Mouse (Mus musculus) mouse trophoblast stem cell (cell line): ENCODE data around the gene Plcb3.

Experiments used
- in situ Hi-C, 2 experiments: fragments of 300-500 bp; cut with MseI, MboI; formaldehyde crosslinking; loops; 2 replicates in 1 of 2; 3 replicates in 1 of 2; pipeline ENCODE4 v1.15.1; 2025

Gene Plcb3

GRCm38 (mm10) chr19:6940396-6941351 is 35.6 kb downstream of the Plcb3 start:
- in situ Hi-C loops, result no loop called here

DNA sequence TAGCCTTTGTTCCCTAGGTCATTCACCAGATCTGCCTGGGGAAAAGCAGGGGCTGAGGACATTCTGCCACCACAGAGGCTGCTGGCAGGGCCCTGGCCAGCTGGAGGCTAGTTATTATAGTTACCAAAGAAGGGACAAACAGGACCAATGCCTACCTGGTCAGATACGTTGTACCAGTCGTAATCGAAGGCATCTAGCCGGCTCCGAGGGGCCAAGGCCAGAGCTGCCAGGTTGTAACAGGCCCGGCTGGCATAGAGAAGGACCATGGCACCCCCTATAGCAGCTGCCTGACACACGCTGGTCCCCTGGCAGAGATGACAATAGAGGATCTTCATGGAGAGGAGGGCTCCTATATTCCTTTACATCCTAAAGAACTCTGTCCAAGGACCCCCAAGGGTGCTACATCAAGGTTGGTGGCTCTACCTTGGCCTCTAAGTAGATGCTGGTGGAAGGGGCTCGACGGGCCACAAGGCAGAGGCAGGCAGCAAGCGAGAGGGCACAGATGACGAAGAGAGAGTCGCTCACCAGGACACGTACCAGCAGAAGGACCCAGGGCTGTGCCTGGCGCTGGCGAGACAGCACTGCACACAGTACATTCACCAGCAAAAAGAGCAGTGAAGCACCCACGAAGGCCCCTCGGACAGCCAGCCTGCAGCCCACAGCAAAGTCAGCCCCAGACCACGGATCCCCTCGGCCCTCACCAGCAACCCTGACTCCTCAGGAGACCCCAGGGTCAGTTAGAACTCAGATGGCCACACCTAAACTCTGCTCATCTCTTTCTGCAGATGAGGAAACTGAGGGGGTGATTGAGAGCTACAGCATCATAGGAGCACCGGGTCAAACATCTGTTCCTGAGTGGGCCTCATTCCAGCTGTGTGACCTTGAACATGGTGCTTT is 36.9 kb downstream of the Plcb3 start:
- in situ Hi-C loops, result no loop called here

DNA sequence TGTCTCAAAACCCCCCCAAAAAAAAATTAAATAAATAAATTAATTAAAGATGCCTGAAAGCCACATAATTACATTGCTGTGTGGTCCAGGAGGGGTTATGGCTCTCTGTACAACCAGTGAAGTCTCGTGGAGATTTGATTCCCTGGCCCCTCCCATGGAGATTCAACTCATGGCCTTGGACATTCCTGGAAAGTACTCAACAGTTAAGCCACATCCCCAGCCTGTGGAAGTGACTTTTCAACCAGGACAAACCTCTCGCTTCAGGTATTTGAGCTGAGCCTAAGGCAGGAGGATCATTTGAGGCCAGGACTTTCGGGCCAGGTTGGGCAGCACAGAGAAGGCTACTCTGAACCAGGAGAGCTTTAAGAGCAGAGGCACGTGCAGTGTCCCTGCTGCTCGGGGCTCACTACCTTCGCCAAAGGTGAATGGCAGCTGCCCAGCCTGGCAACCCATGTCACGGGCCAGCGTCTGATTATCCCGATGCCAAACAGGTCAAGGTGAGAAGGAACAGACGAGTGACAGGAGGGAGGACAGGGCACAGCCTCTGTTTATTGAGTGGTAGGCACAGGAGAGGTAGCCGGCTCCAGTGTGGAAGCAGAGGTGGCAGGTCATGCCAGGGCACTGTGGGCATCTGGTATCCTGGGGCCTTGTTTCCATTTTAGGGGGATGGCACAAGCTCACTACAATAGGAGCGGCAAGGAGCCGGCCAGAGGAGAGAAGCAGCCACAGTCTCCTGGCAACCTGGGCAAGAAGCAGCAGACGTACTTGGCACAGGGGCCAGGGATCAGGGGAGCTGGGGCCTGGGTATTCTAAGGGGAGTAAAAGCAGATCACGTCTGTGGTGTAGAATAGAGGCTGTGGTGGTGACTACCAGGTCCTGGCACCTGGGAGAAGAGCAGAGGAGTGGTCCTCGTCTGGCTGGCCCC is 38.5 kb downstream of the Plcb3 start:
- in situ Hi-C loops, result no loop called here

GRCm38 (mm10) chr19:6936299-6936698 is 40.0 kb downstream of the Plcb3 start:
- in situ Hi-C loops, result no loop called here

GRCm38 (mm10) chr19:6934195-6934977 is 41.9 kb downstream of the Plcb3 start, which contains the start of gene Kcnk4:
Gene Kcnk4, minus strand, starts transcription at chr19:6934515.
- in situ Hi-C loops, result no loop called here

GRCm38 (mm10) chr19:6933436-6934194 is 42.7 kb downstream of the Plcb3 start:
- in situ Hi-C loops, result no loop called here

- in situ Hi-C loops, result no loop called here
Measured at GRCm38 (mm10) chr19:6933102-6933435, 43.2 kb downstream of the Plcb3 start.

GRCm38 (mm10) chr19:6932018-6932417 is 44.3 kb downstream of the Plcb3 start:
- in situ Hi-C loops, result no loop called here

DNA sequence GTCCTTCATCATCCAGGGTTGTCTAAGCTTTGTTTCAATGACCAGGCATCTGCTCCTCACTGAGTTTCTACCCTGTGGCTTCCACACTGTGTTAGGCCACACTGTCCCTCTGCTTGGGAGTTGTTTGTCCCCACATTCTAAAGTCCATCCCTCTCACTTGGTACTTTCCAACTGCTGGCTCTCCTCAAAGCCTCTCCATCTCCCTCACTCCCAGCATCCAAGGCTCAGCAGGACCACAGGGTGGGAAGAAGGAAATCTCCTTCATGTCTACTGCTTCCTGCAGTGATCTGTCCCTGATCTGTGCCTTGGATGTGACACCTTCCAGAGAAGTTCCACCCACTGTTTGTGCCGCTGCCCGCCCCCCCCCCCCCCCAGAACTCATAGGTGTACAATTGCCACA is 45.3 kb downstream of the Plcb3 start:
- in situ Hi-C loops, result no loop called here

DNA sequence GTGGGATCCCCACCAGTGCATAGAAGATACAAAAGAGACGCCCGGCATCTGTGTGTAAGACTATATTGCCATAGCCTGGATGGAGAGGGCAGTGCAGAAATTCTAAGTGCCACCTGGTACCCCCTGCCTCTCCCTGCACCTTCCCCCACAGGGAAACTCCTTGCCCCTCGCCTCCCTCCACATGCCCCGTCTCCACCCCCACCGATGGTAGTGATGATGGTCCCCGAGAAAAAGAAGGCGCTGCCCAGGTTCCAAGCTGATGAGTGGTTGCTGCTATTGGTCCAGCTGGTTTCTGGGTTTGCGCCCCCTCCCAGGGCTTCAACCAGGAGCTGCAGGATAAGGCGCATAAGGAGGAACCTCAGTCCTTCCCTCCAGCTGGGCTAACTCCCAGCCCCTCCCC is 48.2 kb downstream of the Plcb3 start:
- in situ Hi-C loops, result no loop called here

DNA sequence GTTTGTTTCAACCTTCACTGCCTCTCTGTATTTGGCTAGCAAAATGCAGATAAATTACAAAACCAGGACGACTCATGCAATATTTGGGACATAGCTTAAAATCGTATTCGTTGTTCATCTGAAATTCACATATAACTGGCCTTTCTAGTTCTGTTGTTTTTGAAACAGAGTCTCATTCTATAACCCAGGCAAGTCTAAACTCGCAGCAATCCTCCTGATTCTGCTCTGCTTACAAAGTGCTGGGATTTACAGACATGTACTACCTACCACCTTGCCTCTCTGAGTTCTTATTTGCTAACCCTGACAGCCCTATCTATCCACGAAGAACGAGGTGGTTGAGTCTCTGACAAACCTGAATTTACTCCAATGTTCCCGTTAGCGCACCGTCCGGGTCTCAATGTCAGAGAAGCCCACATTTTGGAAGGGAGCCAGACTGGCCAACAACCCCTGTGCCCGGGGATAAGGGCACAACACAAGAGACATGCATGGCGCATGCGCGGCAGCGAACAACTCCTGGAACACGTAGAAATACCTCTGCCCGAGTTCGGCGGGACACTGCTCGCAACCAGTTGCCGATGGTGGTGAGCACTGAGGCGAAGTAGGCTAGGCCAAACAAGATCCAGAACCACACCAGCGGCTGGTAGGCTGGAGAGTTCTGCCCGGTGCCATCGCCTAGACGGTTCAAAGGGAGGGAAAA is 49.6 kb downstream of the Plcb3 start:
- in situ Hi-C loops, result no loop called here

DNA sequence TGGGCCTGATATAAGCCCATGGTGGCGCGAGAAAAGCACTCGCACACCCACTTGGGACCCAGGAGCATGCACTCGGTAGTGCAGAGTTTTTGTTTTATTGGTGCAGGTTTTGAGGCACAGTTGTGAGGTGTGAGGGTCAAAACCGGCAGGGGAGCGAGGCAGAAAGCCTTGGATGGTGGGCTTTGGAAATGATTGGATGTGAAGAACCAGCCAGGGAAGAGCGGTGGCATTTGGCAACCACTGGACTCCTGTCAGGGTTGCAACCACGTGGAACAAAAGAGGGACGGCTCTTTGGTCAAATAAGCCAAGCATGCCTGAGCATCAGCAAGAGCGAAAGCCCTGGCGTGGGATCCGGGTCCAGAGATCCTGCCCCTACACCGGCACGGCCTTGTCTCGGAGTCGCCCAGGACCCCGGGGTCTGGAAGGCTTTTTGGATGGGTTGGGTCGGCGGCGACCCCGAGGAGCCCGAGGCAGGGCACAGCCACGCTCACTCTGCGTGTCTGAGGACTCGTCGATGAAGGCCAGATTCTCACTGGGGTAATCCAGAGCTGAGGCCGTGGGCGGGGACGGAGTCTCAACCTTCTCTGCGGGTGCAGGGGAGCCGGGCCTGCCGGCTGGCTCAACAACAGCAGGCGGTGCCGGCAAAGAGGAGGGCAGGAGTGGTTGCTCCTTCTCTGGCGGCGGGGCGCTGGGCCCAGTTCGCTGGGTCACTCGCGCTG is 50.5 kb downstream of the Plcb3 start:
- in situ Hi-C loops, result no loop called here

DNA sequence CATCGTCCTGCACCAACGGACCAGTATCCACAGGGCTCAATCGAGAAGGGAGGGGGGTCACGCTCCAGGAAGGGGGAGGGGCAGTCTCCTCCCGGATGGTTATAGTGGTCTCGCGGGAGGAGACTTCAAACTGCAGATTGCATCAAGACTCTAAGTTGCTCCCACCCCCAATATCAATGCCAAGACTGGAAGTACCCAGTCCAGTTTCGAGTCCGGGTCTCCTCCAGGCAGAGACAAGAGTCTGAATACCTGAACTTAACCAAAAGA is 51.0 kb downstream of the Plcb3 start, which contains the start of gene Catsperz:
TSS of gene Catsperz (minus strand) at position 74 of the 267 bp plus-strand sequence.
- in situ Hi-C loops, result no loop called here

DNA sequence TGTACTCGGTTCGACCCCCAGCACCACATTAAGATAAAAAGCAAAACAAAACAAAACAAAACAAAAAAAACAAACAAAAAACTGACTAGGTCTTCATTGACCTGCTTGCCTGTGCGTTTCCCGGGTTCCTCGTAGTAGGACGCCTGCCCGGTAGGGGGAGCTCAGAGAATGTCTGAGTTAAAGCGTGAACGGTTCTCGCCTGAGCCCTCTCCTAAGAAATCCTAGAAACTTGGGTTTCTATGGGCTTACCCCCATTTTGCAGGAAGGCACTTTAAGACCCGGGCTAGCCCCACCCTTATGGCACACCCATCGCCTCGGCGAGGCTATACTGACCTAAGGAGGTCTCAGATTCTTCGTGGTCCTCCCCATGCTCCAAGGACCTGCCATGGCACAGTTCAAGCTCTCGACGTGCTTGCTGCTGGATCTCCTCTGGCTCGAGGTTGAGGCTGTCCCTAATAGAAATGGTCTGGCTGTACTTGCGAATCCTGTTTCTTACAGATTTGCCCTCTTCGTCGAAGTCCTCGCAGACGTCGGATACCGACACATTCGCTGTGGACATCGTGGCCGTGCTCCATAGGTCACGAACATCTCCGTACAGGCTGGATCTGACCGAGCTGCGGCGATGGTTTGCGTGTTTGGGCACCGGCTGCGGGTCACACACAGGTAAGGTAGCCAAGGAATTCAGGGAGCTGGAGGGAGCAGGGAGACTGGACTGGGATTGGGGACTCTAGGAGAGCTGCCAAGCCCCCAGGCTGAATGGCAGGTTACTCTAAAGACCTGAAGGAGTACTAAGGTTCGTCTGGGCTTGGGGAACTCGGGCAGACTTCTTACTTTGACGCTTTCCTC is 51.6 kb downstream of the Plcb3 start:
- in situ Hi-C loops, result no loop called here

DNA sequence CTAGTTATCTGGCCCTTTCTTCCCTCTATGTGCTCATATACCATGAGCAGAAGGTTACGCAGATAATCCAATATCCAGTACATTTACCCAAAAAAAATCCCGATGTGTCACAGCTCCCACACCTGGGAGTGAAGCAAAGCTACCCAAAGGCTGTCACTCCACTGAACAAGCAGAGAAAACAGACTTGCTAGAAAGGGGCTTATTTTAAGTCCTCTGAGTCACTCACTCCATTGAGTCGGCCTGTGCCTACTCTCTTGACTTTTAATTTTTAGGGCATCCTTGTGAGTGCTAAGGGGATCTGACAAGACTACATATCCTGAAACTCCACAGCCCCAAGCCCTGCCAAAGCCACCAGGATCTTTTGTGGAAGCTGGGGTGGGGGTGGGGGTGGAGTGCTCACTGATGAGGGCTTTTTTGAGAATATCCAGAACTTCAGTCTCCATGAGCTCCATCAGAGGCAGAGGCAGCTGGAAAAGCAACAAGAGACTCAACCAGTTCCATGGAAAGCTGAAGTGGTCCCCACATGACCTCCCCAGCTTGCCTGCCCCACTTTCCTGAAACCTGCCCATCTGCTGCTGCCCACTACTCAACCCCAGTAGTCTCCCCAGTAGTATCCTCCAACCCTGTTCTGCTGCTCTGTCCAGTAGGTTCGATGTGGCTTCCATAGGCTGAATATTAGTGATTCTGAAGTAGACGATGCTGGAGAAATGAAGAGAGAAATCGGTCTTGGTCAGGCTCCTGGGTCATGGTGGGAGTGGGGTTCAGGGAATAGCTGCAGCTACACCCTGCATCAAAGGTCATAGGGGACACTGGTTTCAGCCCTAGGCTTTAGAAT is 53.2 kb downstream of the Plcb3 start:
- in situ Hi-C loops, result no loop called here

- in situ Hi-C loops, result no loop called here
Measured at GRCm38 (mm10) chr19:6921647-6922567, 54.4 kb downstream of the Plcb3 start, which contains the start of gene Esrra. Gene Esrra, minus strand, starts transcription at chr19:6921813.
